Mouse (Mus musculus): ENCODE data around the gene Hist1h2ad. TPM values are rescaled to one million over a fixed set of nuclear protein-coding genes. Genes with fewer than 3 reads are reported as not detected.
"Not testable (repeated sequence)": the region's sequence is repeated elsewhere in the genome, so short reads cannot be mapped to it uniquely, and the experiment has no call there.

Hist1h2ad gene
- 1.3 and 3.9 TPM in 2 replicates for polyA plus RNA-seq (2016; fragmentation: Nextera tagmentation; extraction: Ambion mirVana)

GRCm38 (mm10) chr13:23573898-23574524, at the start of gene Hist1h2ad, which contains the start of gene Hist1h2bf:
TSS of gene Hist1h2ad (plus strand) at chr13:23574381.
TSS of gene Hist1h2bf (minus strand) at chr13:23574196.
- Histone ChIP-seq H3K27ac (peak within 1 kb of the TSS; percentile 91), H3K4me1 (peaks cover 26% of the 10 kb centered on the region), H3K4me3 (peak within 1 kb of the TSS; percentile 56)
- WGBS: 1% methylated on average over 42 of the region's 42 CpGs
- peak; percentile 84 for DNase-seq (ENCODE audit: low spot score)
- not testable (repeated sequence) for H3K36me3 ChIP-seq; H3K9me3 ChIP-seq (replicated peaks); H3K27me3 ChIP-seq (ENCODE audit: low read depth, poor library complexity, severe bottlenecking)

- H3K36me3 ChIP-seq: no peaks in the 10 kb centered on the region
- peak overlapping the region; percentile 19 for H3K4me3 ChIP-seq
- 10% methylated on average over 5 of the region's 5 CpGs for WGBS
- H3K4me1 ChIP-seq: peaks cover 19% of the 10 kb centered on the region
- H3K9me3 ChIP-seq (replicated peaks): no peaks in the 10 kb centered on the region
- no peaks in the 10 kb centered on the region for H3K27me3 ChIP-seq (ENCODE audit: low read depth, poor library complexity, severe bottlenecking)
- peak; percentile 93 for DNase-seq (ENCODE audit: low spot score)
- H3K27ac ChIP-seq: no peak overlapping the region
These were observed 49.5 kb upstream of the Hist1h2ad start for GRCm38 (mm10) chr13:23524654-23525053.

GRCm38 (mm10) chr13:23525901-23526300, 48.3 kb upstream of the Hist1h2ad start:
- 1% methylated on average over 10 of the region's 10 CpGs for WGBS
- Histone ChIP-seq H3K4me1 (peaks cover 19% of the 10 kb centered on the region), H3K36me3 (no peaks in the 10 kb centered on the region), H3K27me3 (ENCODE audit: low read depth, poor library complexity, severe bottlenecking) (no peaks in the 10 kb centered on the region), H3K27ac (no peak overlapping the region), H3K4me3 (peak overlapping the region; percentile 53), H3K9me3 (replicated peaks) (no peaks in the 10 kb centered on the region)
- peak; percentile 67 for DNase-seq (ENCODE audit: low spot score)

GRCm38 (mm10) chr13:23526312-23526711, 47.9 kb upstream of the Hist1h2ad start:
- WGBS: under 1% methylated on average over 17 of the region's 17 CpGs
- peak; percentile 93 for DNase-seq (ENCODE audit: low spot score)
- Histone ChIP-seq H3K9me3 (replicated peaks) (no peaks in the 10 kb centered on the region), H3K4me3 (peak overlapping the region; percentile 53), H3K36me3 (no peaks in the 10 kb centered on the region), H3K27me3 (ENCODE audit: low read depth, poor library complexity, severe bottlenecking) (no peaks in the 10 kb centered on the region), H3K27ac (peak overlapping the region; percentile 79), H3K4me1 (peaks cover 19% of the 10 kb centered on the region)

- H3K27me3 ChIP-seq (ENCODE audit: low read depth, poor library complexity, severe bottlenecking): no peaks in the 10 kb centered on the region
- DNase-seq (ENCODE audit: low spot score): peak; percentile 49
- no peaks in the 10 kb centered on the region for H3K9me3 ChIP-seq (replicated peaks)
- peak overlapping the region; percentile 27; the same call in 1 of the 2 replicates for H3K4me3 ChIP-seq
- H3K27ac ChIP-seq: peak overlapping the region; percentile 22; the same call in 1 of the 2 replicates
- peaks cover 31% of the 10 kb centered on the region for H3K4me1 ChIP-seq
- WGBS: 76% methylated on average over 5 of the region's 5 CpGs
- H3K36me3 ChIP-seq: no peaks in the 10 kb centered on the region
These were observed 45.2 kb upstream of the Hist1h2ad start for GRCm38 (mm10) chr13:23529005-23529404.

- Histone ChIP-seq H3K4me3 (peak overlapping the region; percentile 63), H3K27ac (peak overlapping the region; percentile 97), H3K4me1 (peaks cover 31% of the 10 kb centered on the region), H3K9me3 (replicated peaks) (no peaks in the 10 kb centered on the region), H3K36me3 (no peaks in the 10 kb centered on the region), H3K27me3 (ENCODE audit: low read depth, poor library complexity, severe bottlenecking) (no peaks in the 10 kb centered on the region)
- no peak for DNase-seq (ENCODE audit: low spot score)
- 40% methylated on average over 2 of the region's 2 CpGs for WGBS
These were observed 44.6 kb upstream of the Hist1h2ad start for GRCm38 (mm10) chr13:23529480-23530165.

- WGBS: under 1% methylated on average over 20 of the region's 20 CpGs
- H3K27me3 ChIP-seq (ENCODE audit: low read depth, poor library complexity, severe bottlenecking): no peaks in the 10 kb centered on the region
- DNase-seq (ENCODE audit: low spot score): peak; percentile 56
- H3K27ac ChIP-seq: peak overlapping the region; percentile 97
- H3K36me3 ChIP-seq: no peaks in the 10 kb centered on the region
- H3K9me3 ChIP-seq (replicated peaks): no peaks in the 10 kb centered on the region
- H3K4me3 ChIP-seq: peak overlapping the region; percentile 63
- H3K4me1 ChIP-seq: peaks cover 30% of the 10 kb centered on the region
These were observed 43.8 kb upstream of the Hist1h2ad start for GRCm38 (mm10) chr13:23530181-23530900.

- H3K4me3 ChIP-seq: peak within 1 kb of the TSS; percentile 63
- no peaks in the 10 kb centered on the region for H3K36me3 ChIP-seq
- peak within 1 kb of the TSS; percentile 97 for H3K27ac ChIP-seq
- peak; percentile 97 for DNase-seq (ENCODE audit: low spot score)
- under 1% methylated on average over 66 of the region's 70 CpGs for WGBS
- peaks cover 27% of the 10 kb centered on the region for H3K4me1 ChIP-seq
- no peaks in the 10 kb centered on the region for H3K9me3 ChIP-seq (replicated peaks)
- no peaks in the 10 kb centered on the region for H3K27me3 ChIP-seq (ENCODE audit: low read depth, poor library complexity, severe bottlenecking)
These were observed 43.0 kb upstream of the Hist1h2ad start, which contains the start of gene Hist1h4h for GRCm38 (mm10) chr13:23530901-23531875. TSS of gene Hist1h4h (plus strand) at chr13:23531050.

GRCm38 (mm10) chr13:23532262-23533075, 41.7 kb upstream of the Hist1h2ad start:
- 27% methylated on average over 9 of the region's 9 CpGs for WGBS
- no peaks in the 10 kb centered on the region for H3K27me3 ChIP-seq (ENCODE audit: low read depth, poor library complexity, severe bottlenecking)
- H3K4me1 ChIP-seq: peaks cover 34% of the 10 kb centered on the region
- no peaks in the 10 kb centered on the region for H3K36me3 ChIP-seq
- no peaks in the 10 kb centered on the region for H3K9me3 ChIP-seq (replicated peaks)
- H3K27ac ChIP-seq: peak overlapping the region; percentile 97
- peak overlapping the region; percentile 63 for H3K4me3 ChIP-seq
- DNase-seq (ENCODE audit: low spot score): peak; percentile 41

- peak within 1 kb of the TSS; percentile 63 for H3K4me3 ChIP-seq
- not testable (repeated sequence) for H3K27me3 ChIP-seq (ENCODE audit: low read depth, poor library complexity, severe bottlenecking); H3K36me3 ChIP-seq; H3K9me3 ChIP-seq (replicated peaks)
- H3K27ac ChIP-seq: peak within 1 kb of the TSS; percentile 97
- DNase-seq (ENCODE audit: low spot score): peak; percentile 75
- peaks cover 42% of the 10 kb centered on the region for H3K4me1 ChIP-seq
- WGBS: under 1% methylated on average over 31 of the region's 53 CpGs
These were observed 40.4 kb upstream of the Hist1h2ad start, which contains the start of gene Hist1h2af for GRCm38 (mm10) chr13:23533560-23534367. TSS of gene Hist1h2af (plus strand) at chr13:23533906.

Measured in limb, embryonic 10.5 days (tissue).